Mouse (Mus musculus): Measurements from ENCODE around the gene Tmem170. TPM values are rescaled to one million over a fixed set of nuclear protein-coding genes. Genes with fewer than 3 reads are reported as not detected.

The Tmem170 gene
- polyA plus RNA-seq, 1 experiment from 2014 or later, result 8.9 TPM

DNA sequence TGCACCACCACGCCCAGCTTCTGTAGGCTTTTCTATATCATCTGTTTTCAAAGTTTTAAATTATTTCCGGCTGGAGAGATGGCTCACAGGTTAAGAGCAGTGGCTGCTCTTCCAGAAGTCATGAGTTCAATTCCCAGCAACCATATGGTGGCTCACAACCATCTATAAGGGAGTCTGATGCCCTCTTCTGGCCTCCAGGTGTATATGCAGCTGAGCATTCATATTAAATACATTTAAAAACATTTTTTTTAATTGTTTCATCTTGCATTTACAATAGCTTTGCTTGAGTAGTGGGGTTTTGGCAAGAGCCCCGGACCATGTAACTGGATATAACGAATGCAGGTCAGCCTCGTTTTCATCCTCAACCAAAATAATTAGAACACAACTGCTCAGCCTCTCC is 52.2 kb downstream of the Tmem170 start:
- DNase-seq (ENCODE audit: low spot score), result no peak
- H3K27ac ChIP-seq, result no peak overlapping the region
- 95% methylated on average over 5 of the region's 5 CpGs for WGBS
- H3K4me3 ChIP-seq, result no peak overlapping the region
- no peaks in the 10 kb centered on the region for H3K27me3 ChIP-seq (ENCODE audit: low read depth, poor library complexity, severe bottlenecking)
- no peaks in the 10 kb centered on the region for H3K4me1 ChIP-seq
- H3K36me3 ChIP-seq, result peaks cover 95% of the 10 kb centered on the region
- H3K9me3 ChIP-seq (replicated peaks), result no peaks in the 10 kb centered on the region

DNA sequence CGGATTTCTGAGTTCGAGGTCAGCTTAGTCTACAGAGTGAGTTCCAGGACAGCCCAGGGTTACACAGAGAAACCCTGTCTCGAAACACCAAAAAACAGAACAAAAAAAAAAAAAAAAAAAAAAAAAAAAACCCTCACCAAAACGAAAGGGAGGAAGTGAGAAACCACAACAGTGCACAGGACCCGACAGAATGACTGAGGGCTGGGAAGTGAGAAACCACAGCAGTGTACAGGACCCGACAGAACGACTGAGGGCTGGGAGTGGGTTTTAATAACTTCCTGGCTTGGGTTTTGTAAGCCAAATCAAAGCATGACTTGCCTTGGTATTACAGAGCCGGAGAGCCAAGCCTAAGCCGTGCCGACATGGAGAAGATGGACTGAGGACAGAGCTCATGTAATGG is 55.4 kb downstream of the Tmem170 start:
- no peak overlapping the region for H3K27ac ChIP-seq
- no peaks in the 10 kb centered on the region for H3K4me1 ChIP-seq
- WGBS, result 82% methylated on average over 10 of the region's 10 CpGs
- no peaks in the 10 kb centered on the region for H3K27me3 ChIP-seq (ENCODE audit: low read depth, poor library complexity, severe bottlenecking)
- H3K9me3 ChIP-seq (replicated peaks), result no peaks in the 10 kb centered on the region
- H3K36me3 ChIP-seq, result peaks cover 69% of the 10 kb centered on the region
- no peak for DNase-seq (ENCODE audit: low spot score)
- no peak overlapping the region for H3K4me3 ChIP-seq

DNA sequence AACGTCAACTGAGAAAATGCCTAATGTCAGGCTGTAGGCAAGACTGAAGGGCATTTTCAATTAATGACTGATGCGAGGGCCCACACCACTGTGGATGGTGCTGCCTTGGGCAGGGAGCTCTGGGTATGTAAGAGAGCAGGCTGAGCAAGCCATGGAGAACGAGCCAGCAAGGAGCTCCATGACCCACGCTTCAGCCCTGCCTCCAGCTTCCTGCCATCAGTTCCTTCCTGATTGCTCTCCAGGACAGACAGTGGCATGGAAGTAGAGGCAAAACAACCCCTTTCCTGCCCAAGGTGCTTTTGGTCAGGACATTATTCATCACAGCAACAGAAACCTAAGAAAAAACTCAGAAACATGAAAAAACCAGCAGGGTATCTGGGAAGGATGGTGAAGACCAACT is 55.9 kb downstream of the Tmem170 start:
- Histone ChIP-seq H3K36me3 (peaks cover 70% of the 10 kb centered on the region), H3K27me3 (ENCODE audit: low read depth, poor library complexity, severe bottlenecking) (no peaks in the 10 kb centered on the region), H3K4me1 (no peaks in the 10 kb centered on the region), H3K9me3 (replicated peaks) (no peaks in the 10 kb centered on the region), H3K4me3 (no peak overlapping the region), H3K27ac (no peak overlapping the region)
- WGBS, result 87% methylated on average over 4 of the region's 4 CpGs
- no peak for DNase-seq (ENCODE audit: low spot score)

DNA sequence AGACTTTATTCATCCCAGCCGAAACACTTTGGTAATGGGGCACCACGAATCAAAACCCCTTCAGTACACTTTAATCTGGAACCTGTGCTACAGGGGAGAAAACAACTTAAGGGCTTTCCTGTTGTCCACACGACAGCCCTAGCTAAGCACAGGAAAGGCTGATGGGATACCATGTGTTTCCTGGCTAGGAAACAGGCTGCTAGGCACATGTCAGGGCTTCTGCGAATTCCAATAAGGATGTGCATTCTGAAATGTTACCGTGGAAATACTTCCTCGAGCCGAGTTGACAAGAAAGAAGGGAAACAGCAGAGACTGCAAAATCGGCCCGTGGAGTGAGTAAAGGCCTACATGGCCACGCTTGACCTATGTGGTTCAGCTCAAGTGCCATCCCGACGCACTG is 56.5 kb downstream of the Tmem170 start:
- H3K36me3 ChIP-seq, result peaks cover 69% of the 10 kb centered on the region
- H3K27ac ChIP-seq, result no peak overlapping the region
- WGBS, result 92% methylated on average over 12 of the region's 12 CpGs

DNA sequence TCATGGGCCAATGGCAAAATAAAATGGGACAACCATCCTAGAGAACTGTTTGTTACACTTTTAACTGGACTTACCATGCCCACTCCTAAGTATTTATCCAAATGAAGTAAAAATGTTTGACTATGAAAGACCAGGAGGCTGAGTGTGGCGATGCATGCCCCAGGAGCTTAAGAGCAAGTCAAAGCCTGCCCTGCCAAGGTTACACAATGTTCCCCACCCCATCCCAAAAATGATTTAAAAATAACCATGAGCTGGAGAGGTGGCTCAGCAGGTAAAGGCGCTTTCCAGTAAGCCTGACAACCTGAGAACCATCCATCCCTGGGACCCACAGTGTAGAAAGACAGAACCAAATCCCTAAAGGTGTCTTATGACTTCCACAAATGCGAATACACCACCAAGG is 58.0 kb downstream of the Tmem170 start:
- H3K4me3 ChIP-seq, result no peak overlapping the region
- peaks cover 68% of the 10 kb centered on the region for H3K36me3 ChIP-seq
- no peaks in the 10 kb centered on the region for H3K9me3 ChIP-seq (replicated peaks)
- no peaks in the 10 kb centered on the region for H3K4me1 ChIP-seq
- H3K27ac ChIP-seq, result no peak overlapping the region
- 93% methylated on average over 3 of the region's 3 CpGs for WGBS
- no peak for DNase-seq (ENCODE audit: low spot score)
- no peaks in the 10 kb centered on the region for H3K27me3 ChIP-seq (ENCODE audit: low read depth, poor library complexity, severe bottlenecking)

More for the DNA sequence above, 56.5 kb downstream of the Tmem170 start:
- DNase-seq (ENCODE audit: low spot score), result no peak
- Histone ChIP-seq H3K4me1 (no peaks in the 10 kb centered on the region), H3K27me3 (ENCODE audit: low read depth, poor library complexity, severe bottlenecking) (no peaks in the 10 kb centered on the region), H3K9me3 (replicated peaks) (no peaks in the 10 kb centered on the region), H3K4me3 (no peak overlapping the region)

DNA sequence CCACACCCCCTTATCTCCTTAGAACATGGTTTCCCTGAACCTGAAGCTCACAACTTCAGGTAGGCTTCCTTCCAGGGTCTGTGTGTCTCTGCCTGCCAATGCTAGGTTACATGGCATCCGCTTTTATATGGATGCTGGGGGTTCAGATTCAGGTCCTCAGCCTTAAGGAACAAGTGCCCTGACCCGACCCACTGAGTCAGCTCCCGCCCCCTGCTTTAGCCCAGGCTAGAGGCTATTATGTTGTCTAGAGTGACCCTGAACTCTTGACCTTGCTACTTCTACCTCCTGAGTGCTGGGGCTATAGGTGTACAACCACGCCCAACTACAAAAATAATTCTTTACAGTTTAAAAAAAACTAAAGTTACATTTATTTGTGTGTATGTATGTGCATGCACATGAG is 61.5 kb downstream of the Tmem170 start:
- H3K36me3 ChIP-seq, result peaks cover 53% of the 10 kb centered on the region
- 92% methylated on average over 4 of the region's 4 CpGs for WGBS
- H3K4me3 ChIP-seq, result no peak overlapping the region
- H3K27me3 ChIP-seq (ENCODE audit: low read depth, poor library complexity, severe bottlenecking), result no peaks in the 10 kb centered on the region
- no peak overlapping the region for H3K27ac ChIP-seq
- H3K9me3 ChIP-seq (replicated peaks), result no peaks in the 10 kb centered on the region
- H3K4me1 ChIP-seq, result peaks cover 12% of the 10 kb centered on the region
- no peak for DNase-seq (ENCODE audit: low spot score)

DNA sequence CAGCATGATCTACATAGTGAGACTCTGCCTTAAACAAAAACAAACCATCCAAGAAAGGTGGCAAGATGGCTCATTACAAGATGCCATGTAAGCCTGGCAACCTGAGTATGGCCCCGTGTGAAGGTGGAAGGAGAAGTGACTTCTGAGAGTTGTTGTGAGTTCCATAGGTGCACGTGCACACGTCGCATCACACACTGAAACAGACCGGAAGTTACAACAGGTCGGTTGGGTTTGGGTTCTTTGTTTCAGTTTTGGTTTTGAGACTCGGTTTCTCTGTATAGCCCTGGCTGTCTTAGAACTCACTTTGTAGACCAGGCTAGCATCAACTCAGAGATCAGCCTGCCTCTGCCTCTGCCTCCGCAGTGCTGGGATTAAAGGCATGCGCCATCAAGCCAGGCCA is 62.7 kb downstream of the Tmem170 start:
- Histone ChIP-seq H3K27me3 (ENCODE audit: low read depth, poor library complexity, severe bottlenecking) (no peaks in the 10 kb centered on the region), H3K27ac (no peak overlapping the region), H3K4me3 (no peak overlapping the region), H3K36me3 (peaks cover 50% of the 10 kb centered on the region), H3K4me1 (peaks cover 15% of the 10 kb centered on the region), H3K9me3 (replicated peaks) (no peaks in the 10 kb centered on the region)
- DNase-seq (ENCODE audit: low spot score), result no peak
- 96% methylated on average over 9 of the region's 9 CpGs for WGBS

Other genes starting within 250 kb of the Tmem170 start
- 0.11 and 0.25 TPM in 2 replicates for gene Ldhd, start 246.4 kb downstream of the Tmem170 start, polyA plus RNA-seq (2016; fragmentation: Nextera tagmentation; extraction: Ambion mirVana)
- gene Zfp1, start 233.3 kb downstream of the Tmem170 start, polyA plus RNA-seq (2016; fragmentation: Nextera tagmentation; extraction: Ambion mirVana), result 21.6 and 21.7 TPM in 2 replicates
- gene Ctrb1, start 185.7 kb downstream of the Tmem170 start, polyA plus RNA-seq (2016; fragmentation: Nextera tagmentation; extraction: Ambion mirVana), result not detected in 2 replicates
- gene Bcar1, start 132.9 kb downstream of the Tmem170 start, polyA plus RNA-seq (2016; fragmentation: Nextera tagmentation; extraction: Ambion mirVana), result 50.2 and 50.4 TPM in 2 replicates
- gene Cfdp1, start 22.5 kb downstream of the Tmem170 start, polyA plus RNA-seq (2016; fragmentation: Nextera tagmentation; extraction: Ambion mirVana), result 230 and 231 TPM in 2 replicates
- gene Chst5, start 33.7 kb upstream of the Tmem170 start, polyA plus RNA-seq (2016; fragmentation: Nextera tagmentation; extraction: Ambion mirVana), result 1.8 and 2.4 TPM in 2 replicates
- 18.0 and 24.2 TPM in 2 replicates for gene Tmem231, start 57.1 kb upstream of the Tmem170 start, polyA plus RNA-seq (2016; fragmentation: Nextera tagmentation; extraction: Ambion mirVana)
- 166 and 173 TPM in 2 replicates for gene Gabarapl2, start 64.0 kb upstream of the Tmem170 start, polyA plus RNA-seq (2016; fragmentation: Nextera tagmentation; extraction: Ambion mirVana)
- 18.3 and 18.4 TPM in 2 replicates for gene Adat1, start 115.6 kb upstream of the Tmem170 start, polyA plus RNA-seq (2016; fragmentation: Nextera tagmentation; extraction: Ambion mirVana)
- 276 and 306 TPM in 2 replicates for gene Kars, start 134.6 kb upstream of the Tmem170 start, polyA plus RNA-seq (2016; fragmentation: Nextera tagmentation; extraction: Ambion mirVana)
- gene Terf2ip, start 134.6 kb upstream of the Tmem170 start, polyA plus RNA-seq (2016; fragmentation: Nextera tagmentation; extraction: Ambion mirVana), result 25.4 and 28.6 TPM in 2 replicates
- 0.50 and 0.74 TPM in 2 replicates for gene Gm6793, start 138.3 kb upstream of the Tmem170 start, polyA plus RNA-seq (2016; fragmentation: Nextera tagmentation; extraction: Ambion mirVana)